Mouse (Mus musculus) cerebellum, adult 11-12 months (tissue): ENCODE results near the gene Ak7.
A peak's percentile ranks its signal among the peaks of the same experiment; 100 is the strongest.

Experiments
- DNase-seq: peaks from one replicate; pipeline ENCODE4 v3.0.0; 2022

The Ak7 gene

GRCm38 (mm10) chr12:105705799-105706487 is at the start of gene Ak7:
TSS of gene Ak7 (plus strand) at chr12:105705976.
- no peak for DNase-seq

DNA sequence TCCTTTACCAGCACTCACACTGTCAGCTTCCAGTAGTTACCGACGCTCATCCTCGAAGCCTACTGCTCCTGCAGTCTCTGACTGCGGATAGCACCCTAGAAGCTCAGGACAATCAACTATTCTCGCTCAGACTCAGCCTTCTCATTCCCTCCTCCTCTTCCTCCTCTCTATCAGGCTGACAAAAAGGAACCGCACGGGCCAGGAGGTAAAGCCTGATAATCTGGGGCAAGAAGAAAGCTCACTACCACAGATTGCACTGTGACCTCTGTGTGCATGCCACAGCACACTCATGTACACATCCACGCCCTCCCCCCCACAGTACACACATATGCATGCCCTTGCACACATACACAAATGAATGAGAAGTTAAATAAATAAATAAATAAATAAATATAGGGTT is 29.5 kb upstream of the Ak7 start:
- DNase-seq: no peak

- no peak for DNase-seq
Observed at GRCm38 (mm10) chr12:105678211-105678610, 27.6 kb upstream of the Ak7 start.

- DNase-seq: no peak
Observed at GRCm38 (mm10) chr12:105678762-105679161, 27.0 kb upstream of the Ak7 start.

- DNase-seq: peak; percentile 68
Observed at GRCm38 (mm10) chr12:105683933-105684901, 21.6 kb upstream of the Ak7 start, which contains the start of gene Gskip. TSS of gene Gskip (plus strand) at chr12:105684829.

GRCm38 (mm10) chr12:105685001-105685691 is 20.6 kb upstream of the Ak7 start, which contains the start of gene Atg2b:
TSS of gene Atg2b (minus strand) at chr12:105685211.
- DNase-seq: peak; percentile 95

DNA sequence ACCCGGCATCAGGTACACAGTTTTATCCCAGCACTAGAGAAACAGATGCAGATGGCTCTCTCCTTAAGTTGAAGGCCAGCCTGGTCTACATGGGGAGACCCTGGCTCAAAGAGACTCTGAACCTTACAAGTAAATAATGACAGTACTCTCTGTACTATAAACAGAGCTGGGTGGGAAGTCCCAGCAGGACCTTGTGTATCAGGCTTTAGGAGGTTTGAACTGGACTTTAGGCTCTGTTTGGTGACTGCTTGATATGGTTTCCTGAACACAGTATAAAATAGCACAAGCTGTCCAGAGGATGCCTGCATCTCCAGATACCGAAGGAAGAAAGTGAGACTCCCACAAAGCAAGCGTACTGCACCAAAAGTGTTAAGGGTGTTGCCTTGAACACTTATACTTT is 19.0 kb upstream of the Ak7 start:
- no peak for DNase-seq

- no peak for DNase-seq
Observed at GRCm38 (mm10) chr12:105687416-105687815, 18.4 kb upstream of the Ak7 start.

- no peak for DNase-seq
Observed at GRCm38 (mm10) chr12:105688546-105688945, 17.2 kb upstream of the Ak7 start.

- DNase-seq: no peak
Observed at GRCm38 (mm10) chr12:105689435-105689834, 16.3 kb upstream of the Ak7 start.

GRCm38 (mm10) chr12:105694021-105694420 is 11.8 kb upstream of the Ak7 start:
- no peak for DNase-seq

DNA sequence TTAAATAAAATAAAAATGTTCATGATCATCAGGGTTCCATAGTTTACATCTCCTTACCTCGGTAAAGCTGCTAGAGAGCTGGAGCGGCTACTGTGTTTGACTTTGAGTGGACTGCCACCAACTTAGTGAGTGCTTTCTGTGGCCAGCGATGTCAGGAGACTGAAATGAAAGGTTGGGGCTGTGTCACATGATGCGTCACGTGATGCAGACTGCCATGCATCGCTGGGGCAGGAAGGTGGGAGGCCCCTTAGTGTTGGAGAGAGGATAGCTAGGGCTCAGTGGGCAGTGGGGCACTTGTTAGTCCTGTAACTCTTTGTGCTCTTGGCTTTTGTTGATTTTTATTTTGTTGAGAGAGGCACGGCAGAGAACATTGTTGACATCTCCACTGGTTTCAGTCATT is 9.9 kb upstream of the Ak7 start:
- no peak for DNase-seq

DNA sequence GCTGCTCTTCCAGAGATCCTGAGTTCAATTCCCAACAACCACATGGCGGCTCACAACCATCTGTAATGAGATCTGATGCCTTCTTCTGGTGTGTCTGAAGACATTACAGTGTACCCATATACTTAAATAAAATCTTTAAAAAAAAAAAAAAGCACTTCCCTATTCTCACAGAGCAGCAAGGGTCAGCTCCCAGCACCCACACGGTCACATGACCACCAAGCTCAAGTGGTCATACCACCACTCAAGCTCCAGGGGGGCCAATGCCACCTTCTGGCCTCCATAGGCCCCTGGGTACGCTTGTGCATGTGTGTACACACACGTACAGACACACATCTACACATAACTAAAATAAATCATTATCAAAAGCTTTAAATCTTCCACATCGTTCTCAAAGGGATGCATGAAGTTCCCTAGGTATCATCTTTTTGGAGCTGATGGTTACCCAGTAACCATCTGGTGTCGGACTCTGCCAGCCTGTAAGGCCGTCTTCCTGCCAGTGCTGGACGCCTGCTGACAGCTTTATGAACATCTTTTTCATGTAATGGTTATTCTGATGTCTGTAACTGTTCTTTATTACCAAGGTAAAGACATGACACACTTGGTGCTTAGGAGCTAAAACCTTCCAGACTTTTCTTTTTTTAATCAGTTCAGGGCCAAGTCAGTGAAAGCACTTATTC is 8.5 kb upstream of the Ak7 start:
- no peak for DNase-seq

DNA sequence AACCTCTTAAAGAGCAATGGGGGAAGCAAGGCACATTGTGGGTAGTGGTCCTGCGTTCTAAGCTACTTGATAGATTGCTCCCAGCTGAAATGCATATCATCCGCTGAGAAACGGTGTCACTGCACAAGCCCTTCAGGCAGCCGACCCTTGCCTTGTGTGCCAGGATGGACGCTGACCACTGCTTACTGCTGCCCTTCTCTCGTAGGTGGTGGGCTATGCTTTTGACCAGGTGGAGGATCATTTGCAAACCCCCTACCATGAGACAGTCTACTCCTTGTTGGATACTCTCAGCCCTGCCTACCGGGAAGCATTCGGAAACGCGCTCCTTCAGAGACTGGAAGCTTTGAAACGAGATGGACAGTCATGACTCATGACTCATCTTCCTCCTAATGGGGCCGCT is 5.3 kb upstream of the Ak7 start:
- no peak for DNase-seq

DNA sequence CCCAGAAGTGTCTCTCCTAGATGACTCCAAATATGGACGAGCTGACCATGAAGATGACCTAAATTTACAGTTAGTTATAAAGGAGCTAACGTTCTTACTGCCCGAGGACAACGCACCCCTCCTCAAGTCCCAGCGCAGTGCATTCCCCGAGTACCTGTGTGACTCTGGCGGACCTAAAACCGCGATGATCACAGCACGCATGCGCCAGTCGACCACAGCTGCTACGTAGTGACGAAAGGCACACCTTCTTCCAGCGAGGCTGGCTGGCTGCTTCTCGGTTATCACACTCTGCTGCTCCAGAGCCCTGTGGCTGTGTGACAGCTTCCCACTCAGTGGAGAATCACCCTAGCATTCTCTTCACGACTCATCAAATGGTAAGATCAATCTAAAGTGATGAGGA is 12.8 kb downstream of the Ak7 start:
- peak; percentile 49 for DNase-seq

- no peak for DNase-seq
Observed at GRCm38 (mm10) chr12:105720196-105720595, 14.4 kb downstream of the Ak7 start.

DNA sequence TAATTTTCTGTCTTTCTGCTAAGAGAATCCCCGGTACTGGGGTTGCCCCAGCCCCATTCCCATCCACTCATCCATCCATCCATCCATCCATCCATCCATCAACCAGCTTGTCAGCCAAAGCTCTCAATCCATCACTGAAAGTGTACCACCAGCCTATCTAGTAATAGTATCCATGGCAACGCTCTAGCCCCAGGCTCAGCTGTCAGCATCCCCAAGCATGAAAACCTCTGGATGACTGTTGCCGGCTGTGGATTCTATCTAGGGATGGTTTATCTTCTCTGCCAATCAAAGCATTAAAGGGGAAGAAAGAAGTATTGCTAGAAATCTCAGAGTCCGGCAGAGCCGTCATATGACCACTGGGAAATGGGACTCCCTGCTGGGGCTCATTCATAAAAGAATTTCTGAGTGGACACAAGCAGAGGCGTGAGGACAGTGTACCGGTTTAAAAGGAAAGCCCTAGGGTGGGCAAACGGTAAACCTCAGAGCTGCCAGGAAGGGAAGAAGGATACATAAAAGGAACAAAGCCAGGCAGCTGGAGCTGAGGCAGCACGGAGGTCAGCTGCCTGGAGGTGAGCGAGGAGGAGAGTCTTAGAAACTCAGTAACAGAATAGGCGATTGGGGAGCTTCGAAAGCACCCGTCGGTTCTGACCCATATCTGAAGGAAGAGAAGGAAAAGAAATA is 15.8 kb downstream of the Ak7 start:
- DNase-seq: no peak

DNA sequence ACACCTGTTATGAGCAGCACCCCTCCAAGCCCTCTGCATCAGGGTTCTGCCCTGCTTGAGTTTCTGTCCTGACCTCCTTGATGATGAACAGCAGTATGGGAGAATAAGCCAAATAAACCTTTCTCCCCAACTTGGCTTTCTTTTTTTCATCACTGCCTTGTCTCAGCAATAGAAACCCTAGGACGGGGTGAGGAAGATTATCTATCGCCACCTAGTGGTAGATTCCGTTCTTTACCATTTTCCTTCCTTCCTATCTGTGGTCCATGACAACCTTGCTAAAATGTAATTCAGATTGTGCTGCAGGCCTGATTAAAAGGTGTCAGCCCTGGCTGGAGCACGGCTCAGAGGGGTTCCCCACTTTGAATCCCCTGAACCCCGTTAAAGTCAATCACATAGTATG is 16.9 kb downstream of the Ak7 start:
- DNase-seq: no peak

- DNase-seq: no peak
Observed at GRCm38 (mm10) chr12:105724616-105725015, 18.8 kb downstream of the Ak7 start.

DNA sequence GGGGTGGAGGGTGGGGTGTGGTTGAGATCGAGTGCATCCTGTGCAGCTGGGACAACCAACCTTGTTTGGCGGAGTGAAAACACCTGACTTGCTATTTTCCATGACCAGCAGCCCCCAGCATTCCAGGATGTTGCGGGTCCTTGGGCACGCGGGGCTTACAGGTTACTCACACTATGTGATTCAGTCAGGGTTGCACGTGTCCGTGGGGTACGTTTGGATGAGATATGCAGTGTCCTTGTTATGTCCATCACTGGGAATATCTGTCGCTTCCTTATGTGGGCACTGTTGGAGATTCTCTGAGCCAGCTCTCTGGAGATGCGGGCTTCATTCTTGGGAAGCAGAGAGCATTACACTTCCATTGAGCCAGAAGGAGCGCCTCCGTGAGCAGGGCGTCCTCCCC is 20.0 kb downstream of the Ak7 start:
- no peak for DNase-seq

DNA sequence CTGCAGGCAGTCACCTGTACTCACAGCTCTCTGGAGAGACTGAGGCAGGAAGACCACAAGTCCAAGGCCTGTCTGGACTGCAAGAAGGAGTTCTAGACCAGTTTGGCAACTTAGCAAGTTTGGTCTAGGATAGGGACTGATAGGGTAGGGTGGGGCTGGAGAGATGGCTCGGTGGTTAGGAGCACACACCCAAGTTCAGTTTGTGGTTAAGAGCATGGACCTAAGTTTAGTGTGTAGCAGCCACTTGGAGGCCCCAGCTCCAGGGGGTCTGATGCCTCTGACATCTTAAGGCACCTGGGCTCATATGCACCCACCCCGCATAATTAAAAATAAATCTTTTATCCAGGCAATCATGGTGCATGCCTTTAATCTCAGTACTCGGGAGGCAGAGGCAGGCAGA is 21.5 kb downstream of the Ak7 start:
- DNase-seq: no peak

GRCm38 (mm10) chr12:105727964-105728363 is 22.2 kb downstream of the Ak7 start:
- DNase-seq: no peak
